Mouse (Mus musculus) neural tube, embryonic 14.5 days (tissue): ENCODE data around the gene Gm15217. TPM values are rescaled to one million over a fixed set of nuclear protein-coding genes. Genes with fewer than 3 reads are reported as not detected.

Source experiments
- ATAC-seq: fragments of 200-750 bp; cut with Nextera tagmentation; 2 replicates; pipeline ENCODE4 v1.8.0; 2017; ENCODE audit warnings: low read depth, mild to moderate bottlenecking, moderate TSS enrichment, moderate library complexity
- H3K27ac ChIP-seq: fragments of 300-500 bp; sonication (generic); 2 replicates; pipeline ENCODE4 v1.5.1; 2014; ENCODE audit warnings: low read depth, mild to moderate bottlenecking, control low read depth, low read length, moderate library complexity, mixed read lengths
- H3K27me3 ChIP-seq: fragments of 300-500 bp; sonication (generic); 2 replicates; pipeline ENCODE4 v1.6.1; 2014; ENCODE audit warnings: low read length; ENCODE audit not compliant: control insufficient read depth, insufficient read depth
- H3K36me3 ChIP-seq: fragments of 300-500 bp; sonication (generic); 2 replicates; pipeline ENCODE4 v1.6.1; 2014; ENCODE audit warnings: low read length, mixed read lengths; ENCODE audit not compliant: control insufficient read depth, insufficient read depth
- H3K4me1 ChIP-seq: fragments of 300-500 bp; sonication (generic); 2 replicates; pipeline ENCODE4 v1.6.1; 2014; ENCODE audit warnings: low read length; ENCODE audit not compliant: control insufficient read depth, insufficient read depth
- H3K4me2 ChIP-seq: fragments of 300-500 bp; sonication (generic); 2 replicates; pipeline ENCODE4 v1.6.1; 2014; ENCODE audit warnings: mild to moderate bottlenecking, low read depth, low read length, control low read depth
- H3K4me3 ChIP-seq: fragments of 300-500 bp; sonication (generic); 2 replicates; pipeline ENCODE4 v1.5.1; 2014; ENCODE audit warnings: low read depth, low read length, control low read depth, mixed read lengths
- H3K9ac ChIP-seq: fragments of 300-500 bp; sonication (generic); replicated peaks from 2 replicates; pipeline ENCODE4 v1.6.1; 2014; ENCODE audit warnings: low read depth, mild to moderate bottlenecking, control low read depth, low read length, mixed read lengths
- H3K9me3 ChIP-seq: fragments of 300-500 bp; sonication (generic); 2 replicates; pipeline ENCODE4 v1.6.1; 2016; ENCODE audit warnings: low read length; ENCODE audit not compliant: control insufficient read depth
- WGBS: fragments of 180-500 bp; shearing (Covaris S2); extraction: QIAGEN DNeasy Blood & Tissue Kit; methylation state at CpG from one replicate; pipeline ENCODE4 v1.1.7; 2014; 5-methylcytosine and 5-hydroxymethylcytosine counted together
- polyA plus RNA-seq: library from polyadenylated mRNA; unstranded; fragments of >200 nt; fragmentation: Nextera tagmentation; extraction: Ambion mirVana; gene quantifications from 2 replicates; pipeline ENCODE4 v1.2.1, GENCODE M21; 2014

Gm15217 gene
- polyA plus RNA-seq, 1 experiment from 2014 or later, result not detected

DNA sequence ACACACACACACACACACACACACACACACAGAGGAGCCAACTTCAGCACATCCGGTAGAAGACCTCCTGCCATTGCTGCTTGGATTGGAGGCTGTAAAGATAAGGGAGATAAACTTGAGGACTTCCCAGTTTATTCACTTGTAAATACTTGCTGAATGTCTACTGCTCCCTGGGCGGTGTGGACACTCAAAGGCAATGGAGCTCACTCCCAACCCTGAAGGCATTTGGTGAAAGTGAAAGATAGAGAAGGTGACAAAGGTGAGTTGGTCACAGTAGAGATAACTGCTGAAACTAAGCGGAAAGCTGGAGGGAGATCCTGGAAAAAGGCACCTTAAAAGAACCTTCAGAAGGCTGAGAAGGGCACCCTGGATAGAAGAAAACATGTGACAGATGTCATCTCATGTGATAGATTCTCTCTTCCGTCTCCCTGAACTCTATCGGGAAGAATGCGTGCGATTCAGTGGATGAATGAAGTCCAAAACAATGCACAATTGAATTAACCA lies 33.3 kb downstream of the Gm15217 start:
- H3K9ac ChIP-seq, result no peak overlapping the region
- H3K27ac ChIP-seq, result no peak overlapping the region
- WGBS, result 72% methylated on average over 7 of the region's 7 CpGs
- H3K4me3 ChIP-seq, result no peak overlapping the region
- no peaks in the 10 kb centered on the region for H3K27me3 ChIP-seq
- no peaks in the 10 kb centered on the region for H3K4me1 ChIP-seq
- H3K36me3 ChIP-seq, result no peaks in the 10 kb centered on the region
- no peak for ATAC-seq
- H3K9me3 ChIP-seq, result no peaks in the 10 kb centered on the region
- H3K4me2 ChIP-seq, result no peak overlapping the region

DNA sequence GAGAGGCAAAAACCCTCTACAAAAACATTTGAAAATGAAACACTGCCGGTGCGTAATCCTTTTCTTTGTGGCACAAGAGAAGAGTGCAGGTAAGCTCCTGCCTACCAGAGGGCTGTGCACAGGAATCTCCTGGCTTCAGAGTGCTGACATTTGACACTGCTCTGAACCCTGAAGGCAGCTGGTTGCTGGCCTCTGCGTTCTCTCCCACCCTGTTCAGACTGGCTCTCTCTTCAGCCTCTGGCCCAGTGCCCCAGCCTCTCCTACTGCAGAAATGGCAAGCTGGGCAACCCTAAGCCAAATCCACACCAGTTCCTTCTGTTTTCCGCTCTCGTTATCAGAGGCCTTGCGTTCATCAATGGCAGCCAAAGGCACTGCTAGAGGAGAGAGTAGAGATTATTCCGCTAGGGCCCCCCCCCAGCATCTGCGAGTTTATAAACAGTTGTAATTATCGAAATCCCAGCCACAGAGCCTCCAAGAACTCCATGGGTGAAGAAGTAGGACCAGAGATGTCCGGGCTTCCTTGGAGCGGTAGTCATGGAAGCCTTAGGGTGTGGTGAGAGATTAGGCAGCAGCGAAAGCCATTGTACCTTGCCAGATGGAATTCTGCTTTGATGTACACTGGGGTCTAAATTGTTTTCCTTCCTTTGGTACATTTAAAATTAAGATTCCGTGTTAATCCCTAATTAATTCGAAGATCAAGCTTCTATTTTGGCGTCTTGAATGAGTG lies 39.3 kb downstream of the Gm15217 start:
- Histone ChIP-seq H3K9ac (no peak overlapping the region), H3K27ac (no peak overlapping the region)
- 72% methylated on average over 15 of the region's 15 CpGs for WGBS

GRCm38 (mm10) chr14:46419269-46419668 lies 40.1 kb downstream of the Gm15217 start:
- no peak for ATAC-seq
- H3K36me3 ChIP-seq, result no peaks in the 10 kb centered on the region
- WGBS, result 57% methylated on average over 11 of the region's 11 CpGs
- H3K27ac ChIP-seq, result no peak overlapping the region
- H3K27me3 ChIP-seq, result no peaks in the 10 kb centered on the region
- no peaks in the 10 kb centered on the region for H3K4me1 ChIP-seq
- H3K4me3 ChIP-seq, result no peak overlapping the region
- H3K4me2 ChIP-seq, result no peak overlapping the region
- H3K9me3 ChIP-seq, result no peaks in the 10 kb centered on the region
- no peak overlapping the region for H3K9ac ChIP-seq

More for the DNA sequence above, 39.3 kb downstream of the Gm15217 start:
- Histone ChIP-seq H3K4me2 (no peak overlapping the region), H3K4me1 (no peaks in the 10 kb centered on the region), H3K27me3 (no peaks in the 10 kb centered on the region), H3K36me3 (no peaks in the 10 kb centered on the region), H3K4me3 (no peak overlapping the region), H3K9me3 (no peaks in the 10 kb centered on the region)
- ATAC-seq, result no peak

DNA sequence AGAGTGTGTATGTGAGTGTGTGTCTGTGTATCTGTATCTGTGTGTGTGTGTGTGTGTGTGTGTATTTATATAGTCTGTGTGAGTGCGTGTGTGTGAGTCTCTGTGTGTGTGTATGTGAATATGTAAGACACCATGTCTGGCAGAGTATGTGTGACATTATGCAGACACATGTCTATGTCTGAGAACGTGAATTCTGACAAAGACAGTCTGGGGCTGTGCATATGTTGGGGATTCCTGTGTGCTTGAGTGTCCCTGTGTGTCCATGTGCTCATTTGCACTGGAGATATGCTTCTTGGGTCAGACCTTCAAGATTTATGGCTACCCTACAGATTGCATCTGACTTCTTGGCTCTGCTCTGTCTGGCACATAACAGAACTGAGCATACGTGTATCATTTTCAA lies 42.6 kb downstream of the Gm15217 start:
- Histone ChIP-seq H3K27me3 (no peaks in the 10 kb centered on the region), H3K36me3 (no peaks in the 10 kb centered on the region), H3K4me3 (no peak overlapping the region), H3K27ac (no peak overlapping the region), H3K9me3 (no peaks in the 10 kb centered on the region), H3K9ac (no peak overlapping the region), H3K4me2 (no peak overlapping the region), H3K4me1 (no peaks in the 10 kb centered on the region)
- WGBS, result 85% methylated on average over 3 of the region's 3 CpGs
- no peak for ATAC-seq

GRCm38 (mm10) chr14:46427251-46427650 lies 48.0 kb downstream of the Gm15217 start:
- no peak for ATAC-seq
- Histone ChIP-seq H3K9me3 (no peaks in the 10 kb centered on the region), H3K4me2 (no peak overlapping the region), H3K36me3 (no peaks in the 10 kb centered on the region), H3K27ac (no peak overlapping the region), H3K4me1 (no peaks in the 10 kb centered on the region), H3K4me3 (no peak overlapping the region), H3K9ac (no peak overlapping the region), H3K27me3 (no peaks in the 10 kb centered on the region)
- WGBS, result 95% methylated on average over 13 of the region's 13 CpGs

DNA sequence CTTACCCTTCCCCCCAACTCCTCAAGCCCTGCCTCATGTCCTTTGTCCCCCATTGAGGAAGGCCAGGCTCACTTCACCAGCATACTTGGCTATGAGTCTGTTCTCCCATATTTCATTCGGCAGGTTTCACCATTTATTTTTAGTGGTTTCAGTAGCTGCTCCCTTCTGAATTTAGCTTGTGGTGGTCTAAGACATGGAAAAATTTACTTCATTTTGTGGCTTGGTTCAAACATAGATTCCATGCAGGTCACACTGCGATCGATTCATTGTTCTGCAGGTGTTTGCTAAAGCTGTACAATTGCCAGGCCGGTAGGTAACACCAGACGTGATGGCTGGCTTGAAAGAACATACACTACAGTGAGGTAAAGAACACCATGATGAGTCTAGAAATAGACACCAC lies 51.0 kb downstream of the Gm15217 start:
- no peak overlapping the region for H3K4me3 ChIP-seq
- WGBS, result 96% methylated on average over 5 of the region's 5 CpGs
- no peaks in the 10 kb centered on the region for H3K36me3 ChIP-seq
- no peak overlapping the region for H3K27ac ChIP-seq
- no peaks in the 10 kb centered on the region for H3K4me1 ChIP-seq
- no peak overlapping the region for H3K4me2 ChIP-seq
- no peaks in the 10 kb centered on the region for H3K9me3 ChIP-seq
- no peak for ATAC-seq
- no peak overlapping the region for H3K9ac ChIP-seq
- no peaks in the 10 kb centered on the region for H3K27me3 ChIP-seq

Other genes starting within 250 kb of the Gm15217 start
- 2.2 and 4.3 TPM in 2 replicates for gene Bmp4, start 11.3 kb downstream of the Gm15217 start, polyA plus RNA-seq